Mouse (Mus musculus) left cerebral cortex, adult 2 months (tissue): Measurements from ENCODE around the gene Accs. TPM values are rescaled to one million over a fixed set of nuclear protein-coding genes. Genes with fewer than 3 reads are reported as not detected.
A peak's percentile ranks its signal among the peaks of the same experiment; 100 is the strongest.

ENCODE experiments used
- DNase-seq, 2 experiments: peaks; one replicate each; pipeline ENCODE4 v3.0.0; 2021 to 2022; ENCODE audit warnings: low spot score in 2 of 2, mixed read lengths in 1 of 2; ENCODE audit errors: extremely low spot score in 1 of 2
- H3K27ac ChIP-seq: fragments of 200-600 bp; 2 replicates; pipeline ENCODE4 v1.8.1; 2022
- H3K4me3 ChIP-seq: fragments of 200-600 bp; 2 replicates; pipeline ENCODE4 v1.8.1; 2022
- CTCF ChIP-seq: fragments of 200-600 bp; IDR thresholded peaks from 2 replicates; pipeline ENCODE4 v1.8.1; 2022; ENCODE audit warnings: antibody characterized with exemption, mild to moderate bottlenecking, moderate library complexity
- intact Hi-C: fragments of 180-260 bp; cut with DNase I; formaldehyde crosslinking; loops from one replicate; pipeline ENCODE4 v1.15.1; 2025
- total RNA-seq, 2 experiments: library from RNA; stranded (reverse); gene quantifications; 2 replicates each; pipeline ENCODE4 v1.2.3; 2021

Accs gene
- total RNA-seq, 2 experiments from 2014 or later, result 2.0 to 3.4 TPM

GRCm38 (mm10) chr2:93808071-93808470 is 41.7 kb downstream of the Accs start:
- Histone ChIP-seq H3K4me3 (no peak overlapping the region), H3K27ac (no peak overlapping the region)
- no peak for DNase-seq
- no peak for TF ChIP-seq CTCF
- intact Hi-C loops, result no loop called here

GRCm38 (mm10) chr2:93807440-93807839 is 42.3 kb downstream of the Accs start:
- no peak for DNase-seq
- Histone ChIP-seq H3K27ac (no peak overlapping the region), H3K4me3 (no peak overlapping the region)
- TF ChIP-seq CTCF, result no peak
- intact Hi-C loops, result no loop called here

GRCm38 (mm10) chr2:93806487-93807201 is 43.1 kb downstream of the Accs start:
- Histone ChIP-seq H3K4me3 (no peak overlapping the region), H3K27ac (no peak overlapping the region)
- DNase-seq, result no peak
- TF ChIP-seq CTCF, result peak; percentile 7; the same call in 1 of the 2 replicates
- intact Hi-C loops, result no loop called here

- TF ChIP-seq CTCF, result no peak
- DNase-seq, result no peak
- Histone ChIP-seq H3K4me3 (no peak overlapping the region), H3K27ac (no peak overlapping the region)
- intact Hi-C loops, result no loop called here
These were observed 44.2 kb downstream of the Accs start for GRCm38 (mm10) chr2:93805523-93805922.

- no peak for TF ChIP-seq CTCF
- intact Hi-C loops, result no loop called here
- no peak for DNase-seq
These were observed 44.7 kb downstream of the Accs start for GRCm38 (mm10) chr2:93805066-93805465.

GRCm38 (mm10) chr2:93802947-93803346 is 46.8 kb downstream of the Accs start:
- intact Hi-C loops, result no loop called here
- no peak for TF ChIP-seq CTCF
- Histone ChIP-seq H3K27ac (no peak overlapping the region), H3K4me3 (no peak overlapping the region)
- no peak for DNase-seq

More at GRCm38 (mm10) chr2:93805066-93805465, 44.7 kb downstream of the Accs start:
- Histone ChIP-seq H3K4me3 (no peak overlapping the region), H3K27ac (no peak overlapping the region)

- DNase-seq, result no peak
- Histone ChIP-seq H3K4me3 (no peak overlapping the region), H3K27ac (no peak overlapping the region)
- intact Hi-C loops, result no loop called here
- no peak for TF ChIP-seq CTCF
These were observed 48.6 kb downstream of the Accs start for GRCm38 (mm10) chr2:93801097-93801496.

- no peak for DNase-seq
- Histone ChIP-seq H3K27ac (no peak overlapping the region), H3K4me3 (no peak overlapping the region)
- intact Hi-C loops, result no loop called here
- peak; percentile 2 for TF ChIP-seq CTCF
These were observed 52.5 kb downstream of the Accs start for GRCm38 (mm10) chr2:93797162-93797795.

- no peak for TF ChIP-seq CTCF
- intact Hi-C loops, result no loop called here
- Histone ChIP-seq H3K4me3 (no peak overlapping the region), H3K27ac (no peak overlapping the region)
- no peak for DNase-seq
These were observed 55.4 kb downstream of the Accs start for GRCm38 (mm10) chr2:93794375-93794774.

- Histone ChIP-seq H3K4me3 (no peak overlapping the region), H3K27ac (0 out of 2 replicates have a peak overlapping the region, but pooled peaks have one; percentile 15)
- intact Hi-C loops, result no loop called here
- no peak; the same call in 1 of the 2 replicates for TF ChIP-seq CTCF
- DNase-seq, result no peak
These were observed 57.9 kb downstream of the Accs start for GRCm38 (mm10) chr2:93791516-93792499.

GRCm38 (mm10) chr2:93790798-93791345 is 58.9 kb downstream of the Accs start:
- Histone ChIP-seq H3K27ac (0 out of 2 replicates have a peak overlapping the region, but pooled peaks have one; percentile 15), H3K4me3 (no peak overlapping the region)
- TF ChIP-seq CTCF, result no peak
- intact Hi-C loops, result no loop called here
- DNase-seq, result no peak
